Mouse (Mus musculus) liver, embryonic 14.5 days (tissue): ENCODE results near the gene Ttn. TPM values are rescaled to one million over a fixed set of nuclear protein-coding genes. Genes with fewer than 3 reads are reported as not detected.

ENCODE experiments used
- ATAC-seq: fragments of 200-750 bp; cut with Nextera tagmentation; 2 replicates; pipeline ENCODE4 v1.8.0; 2017; ENCODE audit warnings: moderate number of reproducible peaks, mild to moderate bottlenecking, moderate library complexity; ENCODE audit not compliant: insufficient read depth
- DNase-seq, 3 experiments: peaks; one replicate each; pipeline ENCODE4 v3.0.0-alpha.2; 2012 to 2013; ENCODE audit warnings: low read depth in 3 of 3, low spot score in 3 of 3
- H3K27ac ChIP-seq: fragments of 300-500 bp; sonication (generic); 2 replicates; pipeline ENCODE4 v1.5.1; 2014; ENCODE audit warnings: moderate library complexity, mild to moderate bottlenecking, control low read depth, inconsistent platforms
- H3K27me3 ChIP-seq: fragments of 300-500 bp; sonication (generic); 2 replicates; pipeline ENCODE4 v1.6.1; 2014; ENCODE audit warnings: mild to moderate bottlenecking, low read length, moderate library complexity; ENCODE audit not compliant: control insufficient read depth, insufficient read depth
- H3K36me3 ChIP-seq: fragments of 300-500 bp; sonication (generic); replicated peaks from 2 replicates; pipeline ENCODE4 v1.6.1; 2014; ENCODE audit warnings: low read depth; ENCODE audit not compliant: control insufficient read depth, insufficient read depth
- H3K4me1 ChIP-seq, 2 experiments: fragments of 200-500 bp in 1 of 2; fragments of 300-500 bp in 1 of 2; sonication (generic) in 1 of 2; replicated peaks; 2 replicates each; pipeline ENCODE4 v1.6.1; 2012 to 2014; ENCODE audit warnings: antibody characterized with exemption in 1 of 2, inconsistent platforms in 1 of 2, low read length in 1 of 2; ENCODE audit not compliant: control insufficient read depth in 2 of 2, insufficient read depth in 2 of 2
- H3K4me2 ChIP-seq: fragments of 300-500 bp; sonication (generic); 2 replicates; pipeline ENCODE4 v1.6.1; 2014; ENCODE audit warnings: low read depth, mild to moderate bottlenecking, control low read depth, moderate library complexity
- H3K4me3 ChIP-seq, 2 experiments: fragments of 200-500 bp in 1 of 2; fragments of 300-500 bp in 1 of 2; sonication (generic) in 1 of 2; 2 replicates each; pipeline ENCODE4 v1.5.1; 2012 to 2014; ENCODE audit warnings: low read depth in 2 of 2, low read length in 2 of 2, mild to moderate bottlenecking in 2 of 2, control low read depth in 1 of 2, inconsistent platforms in 1 of 2, moderate library complexity in 1 of 2; ENCODE audit not compliant: insufficient read depth in 1 of 2
- H3K9ac ChIP-seq: fragments of 300-500 bp; sonication (generic); replicated peaks from 2 replicates; pipeline ENCODE4 v1.6.1; 2014; ENCODE audit warnings: mild to moderate bottlenecking, control low read depth, moderate library complexity
- H3K9me3 ChIP-seq: fragments of 300-500 bp; sonication (generic); 2 replicates; pipeline ENCODE4 v1.6.1; 2016; ENCODE audit warnings: low read length, mixed read lengths; ENCODE audit not compliant: control insufficient read depth
- CTCF ChIP-seq: IDR thresholded peaks from 2 replicates; pipeline ENCODE4 v1.5.1; 2016; ENCODE audit warnings: antibody characterized with exemption, low read depth, control low read depth
- EP300 ChIP-seq: IDR thresholded peaks from 2 replicates; pipeline ENCODE4 v1.6.1; 2016; ENCODE audit warnings: antibody characterized with exemption, low read depth
- WGBS: fragments of 180-500 bp; shearing (Covaris S2); extraction: QIAGEN DNeasy Blood & Tissue Kit; methylation state at CpG from one replicate; pipeline ENCODE4 v1.1.7; 2014; ENCODE audit not compliant: insufficient replicate concordance; 5-methylcytosine and 5-hydroxymethylcytosine counted together
- polyA plus RNA-seq, 2 experiments: library from polyadenylated mRNA; depleted of rRNA in 1 of 2; stranded (reverse) in 1 of 2; unstranded in 1 of 2; fragments of >200 nt; fragmentation: Nextera tagmentation in 1 of 2; extraction: Ambion mirVana in 1 of 2; gene quantifications; 2 replicates each; pipeline versions ENCODE4 v1.2.1 to v1.2.3; 2012 to 2014

Ttn gene
- polyA plus RNA-seq, 2 experiments = under 0.01 to 0.13 TPM

DNA sequence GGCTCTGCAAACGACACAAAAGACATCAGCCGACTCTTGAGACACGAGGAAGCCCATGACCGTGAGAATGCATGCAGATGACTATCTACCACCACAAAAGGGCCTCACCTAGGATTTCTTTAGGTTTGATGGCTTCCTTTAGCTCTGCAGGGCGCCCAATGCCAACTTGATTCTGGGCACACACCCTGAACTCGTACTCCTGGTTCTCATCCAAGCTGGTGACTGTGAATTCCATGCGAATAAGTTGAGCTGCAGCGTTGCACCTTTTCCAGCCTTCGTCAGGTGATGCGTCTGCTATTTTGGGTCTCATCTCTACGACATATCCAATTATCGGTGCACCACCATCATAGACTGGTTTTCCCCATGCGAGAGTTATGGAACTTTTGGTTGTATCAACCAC, 217.8 kb downstream of the Ttn start:
- TF ChIP-seq CTCF = no peak
- TF ChIP-seq EP300 = no peak

DNA sequence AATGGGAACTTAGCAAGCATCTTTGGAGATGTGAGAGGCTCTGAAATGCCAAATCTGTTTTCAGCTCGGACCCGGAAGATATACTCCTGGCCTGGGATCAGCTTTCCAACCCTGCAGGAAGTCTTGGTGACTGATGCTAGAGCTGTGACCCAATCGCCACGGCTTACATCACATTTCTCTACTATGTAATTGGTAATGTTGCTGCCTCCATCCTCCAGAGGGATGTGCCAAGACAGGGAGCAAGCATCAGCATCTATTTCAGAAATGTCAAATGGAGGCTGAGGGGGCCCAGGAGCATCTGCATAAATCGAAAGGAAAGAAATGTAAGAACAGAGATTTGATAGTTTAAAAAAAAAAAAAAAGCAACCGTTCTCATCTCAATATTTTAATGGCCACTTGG, 220.2 kb downstream of the Ttn start:
- no peak overlapping the region for H3K4me2 ChIP-seq
- H3K27ac ChIP-seq = no peak overlapping the region
- TF ChIP-seq CTCF (no peak), EP300 (no peak)
- 68% methylated on average over 6 of the region's 6 CpGs for WGBS
- ATAC-seq (no peak), DNase-seq (no peak)
- no peak overlapping the region for H3K4me3 ChIP-seq
- no peaks in the 10 kb centered on the region for H3K36me3 ChIP-seq
- H3K27me3 ChIP-seq = no peaks in the 10 kb centered on the region
- peaks cover 3% of the 10 kb centered on the region; the same call in 1 of the 2 replicates for H3K9me3 ChIP-seq
- no peak overlapping the region for H3K9ac ChIP-seq
- H3K4me1 ChIP-seq = no peaks in the 10 kb centered on the region

More for the DNA sequence above, 217.8 kb downstream of the Ttn start:
- Histone ChIP-seq H3K27me3 (no peaks in the 10 kb centered on the region), H3K27ac (no peak overlapping the region), H3K9ac (no peak overlapping the region), H3K4me1 (no peaks in the 10 kb centered on the region), H3K36me3 (no peaks in the 10 kb centered on the region), H3K9me3 (no peaks in the 10 kb centered on the region), H3K4me2 (no peak overlapping the region), H3K4me3 (no peak overlapping the region)
- DNase-seq (no peak), ATAC-seq (no peak)
- 72% methylated on average over 13 of the region's 13 CpGs for WGBS

DNA sequence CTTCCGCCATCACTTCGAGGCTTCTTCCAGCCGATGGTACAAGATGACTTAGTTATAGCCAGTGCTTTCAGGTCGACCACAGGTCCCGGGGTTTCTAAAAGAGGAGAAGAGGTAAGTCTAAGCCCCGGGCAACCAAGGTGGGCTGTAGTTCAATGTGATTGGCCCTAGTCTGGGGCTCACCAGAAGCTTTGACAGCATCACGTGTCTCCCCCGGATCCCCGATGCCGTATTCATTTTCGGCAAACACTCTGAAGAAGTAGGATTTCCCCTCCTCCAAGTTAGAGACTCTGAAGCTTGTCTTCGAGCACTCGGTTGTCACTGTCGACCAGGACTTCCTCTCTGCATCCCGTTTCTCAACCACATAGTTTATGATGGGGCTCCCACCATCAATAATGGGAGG, 225.9 kb downstream of the Ttn start:
- H3K9ac ChIP-seq = no peak overlapping the region
- ATAC-seq (no peak), DNase-seq (no peak)
- no peak overlapping the region for H3K4me2 ChIP-seq
- H3K27ac ChIP-seq = no peak overlapping the region
- peaks cover 3% of the 10 kb centered on the region; the same call in 1 of the 2 replicates for H3K9me3 ChIP-seq
- no peaks in the 10 kb centered on the region for H3K4me1 ChIP-seq
- no peak for TF ChIP-seq EP300
- no peak for TF ChIP-seq CTCF
- no peaks in the 10 kb centered on the region for H3K36me3 ChIP-seq
- WGBS = 78% methylated on average over 15 of the region's 15 CpGs
- no peak overlapping the region for H3K4me3 ChIP-seq
- no peaks in the 10 kb centered on the region for H3K27me3 ChIP-seq

DNA sequence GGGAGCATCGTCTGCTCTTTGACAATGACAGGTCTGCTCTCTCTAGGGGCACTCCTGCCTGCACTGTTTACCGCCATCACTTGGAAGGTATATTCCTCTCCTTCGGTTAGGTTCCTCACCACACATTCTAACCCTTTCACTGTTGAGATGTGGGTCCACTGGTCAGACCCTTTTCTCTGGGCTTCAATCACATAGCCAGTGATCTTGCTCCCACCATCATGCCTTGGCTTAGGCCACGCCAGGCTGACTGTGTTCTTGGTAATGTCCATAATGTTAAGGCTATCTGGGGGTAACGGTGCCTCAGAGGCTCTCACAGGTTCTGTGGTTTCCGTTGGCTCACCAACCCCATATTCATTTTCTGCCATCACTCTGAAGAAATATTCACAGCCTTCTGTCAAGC, 230.4 kb downstream of the Ttn start:
- DNase-seq (no peak), ATAC-seq (no peak)
- Histone ChIP-seq H3K4me1 (no peaks in the 10 kb centered on the region), H3K9ac (no peak overlapping the region), H3K27ac (no peak overlapping the region), H3K36me3 (no peaks in the 10 kb centered on the region), H3K9me3 (peaks cover 2% of the 10 kb centered on the region), H3K27me3 (no peaks in the 10 kb centered on the region), H3K4me2 (no peak overlapping the region), H3K4me3 (no peak overlapping the region)
- no peak for TF ChIP-seq EP300
- no peak for TF ChIP-seq CTCF
- 74% methylated on average over 6 of the region's 6 CpGs for WGBS

DNA sequence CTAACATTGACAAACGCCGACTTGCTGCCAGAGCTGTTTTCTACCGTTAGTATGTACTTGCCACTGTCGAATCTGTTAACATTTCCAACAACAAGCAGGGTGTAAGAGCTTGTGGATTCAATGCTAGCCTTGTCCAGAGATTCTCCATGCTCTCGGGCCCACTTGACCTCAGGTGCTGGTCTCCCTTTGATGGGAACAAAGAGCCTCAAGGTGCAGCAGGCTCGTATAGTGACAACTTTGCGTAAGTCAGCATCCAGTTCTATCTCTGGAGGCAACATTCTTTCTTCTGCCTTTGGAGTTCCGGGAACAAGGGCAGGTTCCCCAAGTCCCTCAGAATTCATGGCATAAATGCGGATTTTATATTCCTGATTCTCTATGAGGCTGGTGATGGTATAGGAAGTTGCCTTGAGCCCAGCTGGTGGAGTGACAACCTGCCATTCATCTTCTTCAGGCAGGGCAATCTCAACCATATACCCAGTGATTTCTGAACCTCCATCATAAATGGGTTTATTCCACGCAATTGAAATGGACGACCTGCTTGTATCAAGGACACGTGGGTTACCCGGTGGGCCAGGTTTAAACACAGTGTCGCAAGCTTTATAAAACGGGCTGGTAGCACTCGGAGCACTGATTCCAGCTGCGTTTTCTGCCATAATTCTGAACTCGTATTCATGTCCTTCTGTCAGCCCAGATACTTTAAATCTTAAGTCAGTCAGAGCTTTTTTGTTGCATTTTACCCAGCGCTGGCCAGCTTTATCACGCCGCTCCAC, 232.8 kb downstream of the Ttn start:
- H3K9me3 ChIP-seq = peaks cover 5% of the 10 kb centered on the region
- ATAC-seq = no peak

More for the DNA sequence above, 232.8 kb downstream of the Ttn start:
- whole genome bisulfite sequencing = 79% methylated on average over 21 of the region's 21 CpGs
- DNase-seq = no peak
- Histone ChIP-seq H3K9ac (no peak overlapping the region), H3K36me3 (no peaks in the 10 kb centered on the region), H3K27me3 (no peaks in the 10 kb centered on the region), H3K4me3 (no peak overlapping the region), H3K4me1 (no peaks in the 10 kb centered on the region), H3K4me2 (no peak overlapping the region), H3K27ac (no peak overlapping the region)
- TF ChIP-seq CTCF (no peak), EP300 (no peak)
